Mouse (Mus musculus) left cerebral cortex, postnatal 10 days (tissue): ENCODE measurements around the gene Mfap1a. TPM values are rescaled to one million over a fixed set of nuclear protein-coding genes. Genes with fewer than 3 reads are reported as not detected.
"Not testable (repeated sequence)": the region's sequence is repeated elsewhere in the genome, so short reads cannot be mapped to it uniquely, and the experiment has no call there.

Experiments used
- DNase-seq, 2 experiments: peaks; one replicate each; pipeline ENCODE4 v3.0.0; 2021 to 2022; ENCODE audit warnings: low spot score in 2 of 2, mixed read lengths in 1 of 2; ENCODE audit errors: extremely low spot score in 1 of 2
- intact Hi-C: fragments of 180-260 bp; cut with DNase I; formaldehyde crosslinking; loops from one replicate; pipeline ENCODE4 v1.15.1; 2025
- total RNA-seq, 2 experiments: library from RNA; stranded (reverse); gene quantifications; 2 replicates each; pipeline ENCODE4 v1.2.3; 2021

Mfap1a gene
- total RNA-seq, 2 experiments from 2014 or later = 31.2 to 32.7 TPM

DNA sequence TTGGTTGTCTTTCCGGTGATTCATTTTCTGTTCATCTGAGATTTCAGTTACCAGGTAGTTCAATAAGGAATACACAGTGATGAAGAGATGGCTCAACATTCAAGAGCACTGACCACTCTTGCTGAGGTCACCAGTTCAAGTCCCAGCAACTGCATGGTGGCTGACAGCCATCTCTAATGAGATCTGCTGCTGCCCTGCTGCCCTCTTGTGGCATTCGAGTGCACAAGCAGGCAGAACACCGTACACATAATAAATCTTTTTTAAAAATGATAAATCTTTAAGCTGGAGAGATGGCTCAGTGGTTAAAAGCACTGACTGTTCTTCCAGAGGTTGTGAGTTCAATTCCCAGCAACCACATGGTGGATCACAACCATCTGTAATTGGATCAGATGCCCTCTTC is 26.0 kb downstream of the Mfap1a start:
- peak in 1 of 2 experiments; percentile 40 for DNase-seq
- intact Hi-C loops = no loop called here

- intact Hi-C loops = no loop called here
- no peak for DNase-seq
These were observed 28.8 kb downstream of the Mfap1a start for GRCm38 (mm10) chr2:121477491-121478266.

- DNase-seq, intact Hi-C loops: not testable (repeated sequence)
These were observed 31.2 kb downstream of the Mfap1a start for GRCm38 (mm10) chr2:121475306-121475705.

DNA sequence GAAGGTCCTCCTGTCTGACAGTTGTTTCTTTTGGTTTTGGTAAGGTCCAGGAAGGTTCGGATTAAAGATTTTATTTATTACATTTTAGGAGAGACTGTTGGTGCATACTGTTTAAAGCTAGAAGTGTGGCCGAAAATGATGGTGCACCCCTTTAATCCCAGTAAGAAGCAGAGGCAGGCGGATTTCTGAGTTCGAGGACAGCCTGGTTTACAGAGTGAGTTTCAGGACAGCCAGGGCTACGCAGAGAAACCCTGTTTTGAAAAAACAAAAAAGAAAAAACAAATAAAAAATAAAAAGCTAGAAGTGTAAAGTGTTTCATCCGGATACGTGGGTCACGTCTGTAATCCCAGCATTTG is 32.3 kb downstream of the Mfap1a start:
- intact Hi-C loops = no loop called here
- no peak for DNase-seq

DNA sequence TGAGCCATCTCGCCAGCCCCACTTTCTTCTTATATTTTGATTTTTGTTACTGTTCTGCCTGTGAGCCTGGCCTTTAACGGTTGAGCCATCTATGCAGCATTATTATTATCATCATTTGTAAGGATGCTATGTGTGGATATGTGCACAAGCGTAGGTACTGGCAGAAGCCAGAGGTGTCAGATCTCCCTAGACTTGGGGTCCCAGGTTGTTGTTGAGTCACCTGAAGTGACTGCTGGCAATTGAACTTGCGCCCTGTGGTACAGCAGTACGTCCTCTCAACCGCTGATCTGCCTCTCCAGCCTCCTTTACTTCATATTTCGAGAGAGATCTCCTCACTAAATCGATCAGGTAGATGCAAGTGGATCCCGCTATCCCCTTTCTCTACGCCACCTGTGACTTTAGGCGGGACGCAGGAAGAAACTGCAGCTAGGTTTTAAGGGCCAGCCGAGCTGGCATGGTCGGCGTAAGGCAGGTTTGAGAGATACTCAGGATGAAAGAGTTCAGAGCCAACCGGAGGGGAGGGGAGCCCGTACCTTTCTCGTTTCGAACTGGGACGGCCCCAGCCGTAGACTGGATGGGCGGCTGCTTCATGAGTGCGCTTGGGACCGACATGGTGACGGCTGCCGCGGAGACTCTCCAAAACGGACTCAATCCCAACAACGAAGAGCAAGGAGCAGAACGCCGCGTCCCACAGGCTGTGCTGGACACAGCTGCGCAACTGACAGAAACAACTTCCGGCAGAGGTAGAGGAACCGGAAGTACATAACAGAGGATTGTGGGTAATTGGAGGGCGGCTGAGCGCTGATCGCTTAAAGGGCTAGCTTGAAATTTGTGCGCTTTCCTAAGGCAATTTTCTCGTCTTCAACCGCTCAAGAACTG is 32.9 kb downstream of the Mfap1a start, which contains the start of gene Mfap1b:
Gene Mfap1b, minus strand, starts transcription at position 767 of the 879 bp plus-strand sequence.
- DNase-seq = peak; percentile 84 to 86
- intact Hi-C loops = not testable (repeated sequence)

DNA sequence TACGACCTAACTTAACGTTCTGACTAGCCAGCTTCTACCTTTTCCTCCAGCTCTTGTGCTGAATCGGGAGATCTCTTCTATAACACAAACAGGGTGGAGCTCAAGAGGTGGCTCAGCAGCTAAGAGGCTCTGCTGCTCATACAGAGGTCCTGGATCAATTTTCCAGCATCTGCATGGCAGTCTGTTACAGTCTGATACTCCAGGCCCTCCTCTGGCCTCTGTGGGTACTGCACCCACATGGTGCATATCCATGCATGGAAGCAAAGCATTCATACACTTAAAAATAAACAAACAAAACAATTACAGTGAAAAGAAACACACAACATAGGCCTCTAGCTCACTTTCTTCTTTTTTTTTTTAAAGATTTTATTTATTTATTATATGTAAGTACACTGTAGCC is 33.7 kb downstream of the Mfap1a start:
- intact Hi-C loops, DNase-seq: not testable (repeated sequence)

DNA sequence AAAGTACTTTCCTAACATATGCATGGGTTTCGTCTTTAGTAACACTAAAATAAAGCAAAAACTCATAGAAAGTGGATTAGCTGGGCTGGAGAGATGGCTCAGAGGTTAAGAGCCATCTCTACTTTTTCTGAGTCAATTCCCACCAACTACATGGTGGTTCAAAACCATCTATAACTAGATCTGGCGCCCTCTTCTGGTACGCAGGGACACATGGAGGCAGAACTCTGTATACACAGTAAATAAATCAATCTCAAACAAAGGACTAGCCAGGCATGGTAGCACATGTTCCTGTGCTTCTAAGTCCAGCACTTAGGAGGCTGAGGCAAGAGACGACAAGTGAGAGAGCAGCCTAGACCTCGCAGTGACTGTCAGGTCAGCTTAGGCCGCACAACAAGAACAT is 37.5 kb downstream of the Mfap1a start:
- DNase-seq, intact Hi-C loops: not testable (repeated sequence)

- intact Hi-C loops = no loop called here
- no peak for DNase-seq
These were observed 46.4 kb downstream of the Mfap1a start for GRCm38 (mm10) chr2:121460071-121460470.

- intact Hi-C loops = no loop called here
- DNase-seq = peak; percentile 84 to 90
These were observed 49.5 kb downstream of the Mfap1a start, which contains the start of gene Serinc4 for GRCm38 (mm10) chr2:121456692-121457642. TSS of gene Serinc4 (minus strand) at chr2:121456781.

DNA sequence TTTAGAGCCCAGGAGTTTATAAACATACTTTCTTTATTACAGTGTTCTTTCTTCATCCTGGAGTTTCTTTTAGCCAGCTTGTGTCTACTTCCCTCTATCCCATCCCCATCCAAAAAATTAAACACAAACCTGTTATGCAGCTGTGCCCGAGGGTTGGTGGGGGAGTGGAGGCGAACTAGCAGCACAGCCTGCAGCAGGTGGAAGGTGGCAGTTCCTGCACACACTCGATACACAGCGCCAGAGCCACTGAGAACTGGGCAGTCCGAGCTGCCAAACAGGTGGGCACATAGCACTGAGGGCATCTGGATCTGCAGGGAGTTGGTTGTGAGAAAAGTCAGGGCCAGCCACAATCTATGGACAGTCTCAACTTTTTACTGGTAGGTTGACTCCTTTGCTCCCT is 50.9 kb downstream of the Mfap1a start:
- DNase-seq = no peak
- intact Hi-C loops = no loop called here

- DNase-seq = no peak
- intact Hi-C loops = no loop called here
These were observed 52.5 kb downstream of the Mfap1a start for GRCm38 (mm10) chr2:121453917-121454316.

- intact Hi-C loops = no loop called here
- DNase-seq = no peak
These were observed 53.5 kb downstream of the Mfap1a start, which contains the start of gene Hypk for GRCm38 (mm10) chr2:121452990-121453389. TSS of gene Hypk (plus strand) at chr2:121453290.

DNA sequence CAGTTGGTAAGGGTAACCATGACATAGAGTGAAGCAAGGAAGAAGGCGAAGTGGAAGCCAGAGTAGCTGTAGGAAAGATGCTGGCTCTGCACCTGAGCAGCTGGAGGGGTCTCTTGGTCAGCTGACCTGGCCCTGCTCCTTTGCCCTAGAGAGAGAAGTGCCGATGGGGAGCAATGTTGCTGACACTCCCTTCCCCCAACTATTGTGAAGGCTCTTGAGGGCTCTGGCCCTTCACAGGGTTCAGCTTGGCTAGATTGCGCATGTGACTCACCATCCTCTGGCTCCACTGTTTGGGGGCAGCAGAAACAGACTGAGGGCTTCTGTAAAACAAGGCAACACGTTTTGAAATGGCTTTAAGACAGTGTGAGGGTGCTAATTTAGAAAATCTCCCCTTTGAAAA is 54.1 kb downstream of the Mfap1a start:
- DNase-seq = no peak
- intact Hi-C loops = no loop called here

GRCm38 (mm10) chr2:121450093-121450492 is 56.4 kb downstream of the Mfap1a start:
- intact Hi-C loops = no loop called here
- DNase-seq = no peak

DNA sequence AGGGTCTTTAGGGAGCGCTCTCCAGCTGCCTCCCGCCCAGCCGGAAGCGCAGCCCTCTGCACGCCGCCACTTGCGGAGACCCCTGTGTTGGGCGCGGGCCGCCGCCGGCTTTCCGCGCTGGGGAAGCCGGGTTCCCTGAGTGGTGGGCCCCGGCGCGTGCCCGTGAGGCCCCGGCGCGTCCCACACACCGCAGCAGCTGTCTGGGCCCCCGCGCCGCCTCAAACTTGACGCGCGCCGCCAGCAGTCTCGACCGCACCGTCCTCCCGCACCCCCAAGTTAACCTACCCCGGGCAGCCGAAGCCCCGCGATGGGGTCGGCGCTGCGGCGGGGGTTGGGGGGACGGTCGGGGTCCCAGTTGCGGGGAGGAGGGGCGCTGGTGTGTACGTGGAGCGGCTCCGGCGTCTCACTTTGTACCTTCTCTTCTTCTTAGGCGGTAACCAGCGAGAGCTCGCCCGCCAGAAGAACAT is 56.9 kb downstream of the Mfap1a start:
- intact Hi-C loops = no loop called here
- DNase-seq = no peak

GRCm38 (mm10) chr2:121448739-121449535 is 57.5 kb downstream of the Mfap1a start, which contains the start of gene Serf2:
TSS of gene Serf2 (plus strand) at chr2:121449195.
- peak; percentile 98 to 100 for DNase-seq
- intact Hi-C loops = no loop called here

DNA sequence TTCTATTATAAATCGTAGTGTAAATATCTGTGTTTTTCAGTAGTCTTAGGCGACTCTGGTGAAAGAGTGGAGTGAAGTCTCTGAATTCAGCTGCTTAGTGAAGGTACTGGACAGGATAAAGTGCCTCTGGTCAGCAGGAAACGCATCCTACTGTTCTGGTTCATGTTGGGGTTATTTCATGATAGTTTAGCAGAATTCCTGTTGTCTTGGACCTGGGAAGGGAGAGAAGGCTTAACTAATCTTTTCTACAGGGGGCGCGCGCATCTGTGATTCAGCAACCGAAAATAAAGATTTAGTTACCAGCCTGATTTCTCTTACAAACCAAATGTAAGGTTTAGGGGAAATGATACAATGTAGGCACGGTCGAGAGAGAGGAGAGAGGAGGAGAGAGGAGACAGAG is 58.3 kb downstream of the Mfap1a start:
- intact Hi-C loops = no loop called here
- peak in 1 of 2 experiments; percentile 49 for DNase-seq

DNA sequence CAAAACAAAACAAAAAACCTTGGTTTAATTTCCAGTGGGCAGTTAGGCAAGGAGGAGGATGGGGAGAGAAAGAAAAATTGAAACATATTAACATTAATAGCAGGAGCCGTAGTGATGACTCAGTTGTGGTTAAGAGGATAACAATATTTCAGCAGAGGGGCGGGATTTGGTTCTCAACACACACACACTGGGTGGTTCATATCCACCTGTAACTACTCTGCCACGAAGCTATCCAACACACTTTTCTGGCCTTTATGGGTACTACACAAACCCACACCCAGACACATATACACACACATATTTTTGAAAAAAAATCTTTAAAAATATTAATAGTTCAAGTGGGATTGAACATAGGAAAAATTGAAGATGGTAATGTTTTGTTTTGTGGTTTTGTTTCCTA is 59.5 kb downstream of the Mfap1a start:
- intact Hi-C loops = no loop called here
- DNase-seq = no peak
